Mouse (Mus musculus) inflammation-experienced regulatory T-cells, adult 6 months (primary cell): ENCODE data around the gene Jade3. TPM values are rescaled to one million over a fixed set of nuclear protein-coding genes. Genes with fewer than 3 reads are reported as not detected.

Experiments
- ATAC-seq: one replicate; pipeline ENCODE4 v1.8.0; 2017
- polyA plus RNA-seq, 3 experiments: library from polyadenylated mRNA; unstranded; fragments of 100-300 nt; shearing (Covaris generic); gene quantifications; one replicate each; pipeline ENCODE4 v1.2.1; 2017

Jade3 gene
- polyA plus RNA-seq, 3 experiments from 2014 or later, result 1.1 to 1.6 (median 1.4) TPM

GRCm38 (mm10) chrX:20548011-20548879, 122.8 kb downstream of the Jade3 start:
- ATAC-seq, result no peak

DNA sequence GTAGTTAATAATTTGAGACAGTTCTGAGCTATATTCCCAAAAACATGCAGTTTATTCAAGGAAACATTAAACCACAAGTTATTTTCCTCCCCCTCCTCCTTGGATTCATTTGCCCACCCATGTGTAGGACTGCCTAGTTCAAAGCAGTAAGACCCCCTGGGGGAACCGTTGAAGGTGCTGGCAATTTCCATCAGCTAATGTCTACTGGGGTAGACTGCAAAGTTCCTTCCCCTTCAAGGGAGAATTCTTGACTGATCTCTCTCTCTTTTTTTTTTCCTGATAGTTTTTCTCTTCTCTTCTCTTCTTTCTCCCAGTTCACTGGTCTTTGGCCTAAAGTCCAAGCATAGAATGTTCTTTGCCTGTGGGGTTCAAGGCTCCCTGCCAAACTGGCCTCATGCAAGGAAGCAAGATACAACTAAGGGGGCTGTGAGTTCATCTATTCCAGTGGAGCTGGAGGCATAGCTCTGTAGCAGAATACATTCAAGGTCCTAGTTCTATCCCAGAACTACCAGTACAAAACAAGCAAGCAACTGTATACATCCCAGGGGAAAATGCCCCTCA, 123.5 kb downstream of the Jade3 start:
- no peak for ATAC-seq

DNA sequence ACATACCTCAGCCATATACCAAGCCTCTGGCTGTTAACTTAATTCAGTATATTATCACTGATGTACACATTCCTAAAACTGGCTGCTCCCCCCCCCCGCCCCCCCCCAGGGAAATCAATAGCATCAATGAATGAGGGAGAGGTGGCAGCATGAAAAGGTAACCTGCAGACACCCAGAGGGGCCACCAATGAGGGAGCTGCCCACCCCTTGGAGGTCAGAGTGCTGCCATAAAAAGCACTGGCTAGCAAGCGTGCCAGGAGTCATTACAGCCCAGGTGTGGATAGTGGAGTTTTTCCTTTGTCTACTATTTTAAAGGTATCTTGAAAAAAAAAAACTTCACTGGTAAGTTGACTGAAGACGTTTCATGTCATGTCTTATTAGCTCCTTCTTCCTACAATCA, 124.0 kb downstream of the Jade3 start, which contains the start of gene Rgn:
Rgn (plus strand) TSS at position 256 of the 400 bp plus-strand sequence.
- no peak for ATAC-seq

DNA sequence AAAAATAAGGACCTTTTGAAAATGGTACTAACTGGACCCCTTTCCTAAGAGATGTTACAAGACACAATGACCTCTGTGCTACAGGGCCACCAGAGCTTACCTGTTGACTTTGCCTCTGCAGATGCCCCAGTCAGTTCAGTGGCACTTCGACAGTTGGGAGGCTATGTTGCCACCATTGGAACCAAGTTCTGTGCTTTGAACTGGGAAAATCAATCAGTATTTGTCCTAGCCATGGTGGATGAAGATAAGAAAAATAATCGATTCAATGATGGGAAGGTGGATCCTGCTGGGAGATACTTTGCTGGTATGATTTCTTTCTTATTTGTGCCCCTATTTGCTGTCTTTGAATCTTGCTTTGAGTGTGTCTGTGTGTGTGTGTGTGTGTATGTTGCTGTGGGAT, 126.7 kb downstream of the Jade3 start:
- no peak for ATAC-seq

DNA sequence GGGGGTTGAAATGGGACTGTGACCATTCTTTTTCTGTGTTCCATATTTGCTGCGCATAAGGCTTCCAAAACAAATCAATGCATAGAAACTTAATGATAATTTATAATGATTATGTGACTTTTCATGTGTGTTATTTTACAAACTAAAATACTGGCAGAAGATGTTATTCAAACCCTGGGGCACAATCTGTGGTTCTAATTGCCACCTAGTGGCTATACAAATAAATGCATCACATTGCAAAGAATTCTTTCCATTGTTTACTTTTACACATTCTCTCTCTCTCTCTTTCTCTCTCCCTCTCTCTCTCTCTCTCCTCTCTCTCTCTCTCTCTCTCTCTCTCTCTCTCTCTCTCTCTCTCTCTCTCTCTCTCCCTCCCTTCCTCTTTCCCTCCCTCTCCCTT, 136.4 kb downstream of the Jade3 start:
- no peak for ATAC-seq

DNA sequence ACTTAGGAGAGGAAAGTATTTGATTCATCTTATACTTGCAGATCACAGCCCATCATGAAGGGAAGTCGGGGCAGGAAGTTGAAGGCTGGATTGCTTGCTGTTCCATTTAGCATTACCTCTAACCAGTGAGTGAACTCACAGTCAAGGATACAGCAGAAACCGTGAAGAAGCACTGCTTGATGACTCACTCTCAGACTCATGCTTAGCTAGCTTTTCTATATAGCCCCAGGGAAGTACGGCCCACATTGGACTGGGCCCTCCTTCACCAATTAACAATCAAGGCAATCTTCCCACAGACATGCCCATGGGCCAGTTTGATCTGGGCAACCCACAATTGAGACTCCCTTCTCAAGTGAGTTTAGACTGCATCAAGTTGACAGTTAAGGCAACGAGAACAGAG, 138.5 kb downstream of the Jade3 start:
- no peak for ATAC-seq

Other genes with a start within 250 kb of the Jade3 start
- gene Slc9a7, start 133.9 kb upstream of the Jade3 start, polyA plus RNA-seq, result 1 to 10 TPM; 5.9 to 7.0 (median 6.2) TPM
- gene Rp2, start 61.2 kb upstream of the Jade3 start, polyA plus RNA-seq, result 10 to 100 TPM in 1 of 3 experiments, 1 to 10 TPM in 2; 7.2 to 16.9 (median 9.9) TPM
- gene Rgn, start 124.1 kb downstream of the Jade3 start, polyA plus RNA-seq, result not detected
- gene Rbm10, start 191.8 kb downstream of the Jade3 start, polyA plus RNA-seq, result 10 to 100 TPM; 38.3 to 45.6 (median 42.8) TPM
- 100 to 1,000 TPM; 246 to 261 (median 246) TPM for gene Ndufb11, start 191.9 kb downstream of the Jade3 start, polyA plus RNA-seq
- 100 to 1,000 TPM; 106 to 132 (median 118) TPM for gene Uba1, start 232.6 kb downstream of the Jade3 start, polyA plus RNA-seq